Mouse (Mus musculus): ENCODE data around the gene Gm44596. TPM values are rescaled to one million over a fixed set of nuclear protein-coding genes. Genes with fewer than 3 reads are reported as not detected.

The Gm44596 gene
- total and polyA plus RNA-seq, 2 experiments, result not detected

DNA sequence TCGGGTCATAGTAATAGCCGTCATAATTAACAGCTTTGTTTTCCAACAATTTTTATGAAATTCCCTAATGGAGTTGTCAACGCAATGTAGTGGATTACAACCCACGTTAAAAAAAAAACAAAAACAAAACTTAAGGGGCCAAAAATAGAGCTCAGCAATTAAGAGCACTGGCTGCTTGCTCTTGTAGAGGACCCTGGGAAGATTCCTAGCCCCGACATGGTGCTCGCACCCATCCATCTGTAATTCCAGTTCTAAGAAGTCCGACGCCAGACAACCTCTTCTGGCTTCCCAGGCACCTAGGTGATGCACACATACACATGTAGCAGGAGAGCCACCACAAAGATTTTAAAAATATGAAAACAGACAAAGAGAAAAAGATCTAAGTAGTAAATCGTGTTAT is 49.7 kb downstream of the Gm44596 start:
- Histone ChIP-seq H3K4me1 (ENCODE audit: control insufficient read depth, insufficient read depth, low read length) (0 out of 2 replicates have a peak, but pooled peaks cover 1% of the 10 kb centered on the region), H3K4me3 (ENCODE audit: insufficient read depth, low read depth, low read length) (no peak overlapping the region), H3K79me2 (ENCODE audit: control insufficient read depth, insufficient read depth, low read length) (no peaks in the 10 kb centered on the region), H3K27me3 (ENCODE audit: control insufficient read depth, insufficient read depth, low read length) (no peaks in the 10 kb centered on the region), H3K9ac (ENCODE audit: low read depth, low read length) (no peak overlapping the region), H3K36me3 (ENCODE audit: control insufficient read depth, insufficient read depth, low read length) (peaks cover 1% of the 10 kb centered on the region; the same call in 1 of the 2 replicates), H3K27ac (replicated peaks; ENCODE audit: insufficient read depth, low read depth, low read length) (0 out of 2 replicates have a peak overlapping the region, but pooled peaks have one; percentile 5)
- WGBS, result 27% methylated on average over 9 of the region's 9 CpGs
- TF ChIP-seq POLR2A (IDR thresholded peaks at IDR 0.05; ENCODE audit: extremely low read depth, insufficient read depth, low read length), result no peak
- no peak for TF ChIP-seq CTCF (IDR thresholded peaks at IDR 0.05; ENCODE audit: low read depth, low read length)
- no peak for DNase-seq (ENCODE audit: extremely low read depth, low read depth, low spot score)

DNA sequence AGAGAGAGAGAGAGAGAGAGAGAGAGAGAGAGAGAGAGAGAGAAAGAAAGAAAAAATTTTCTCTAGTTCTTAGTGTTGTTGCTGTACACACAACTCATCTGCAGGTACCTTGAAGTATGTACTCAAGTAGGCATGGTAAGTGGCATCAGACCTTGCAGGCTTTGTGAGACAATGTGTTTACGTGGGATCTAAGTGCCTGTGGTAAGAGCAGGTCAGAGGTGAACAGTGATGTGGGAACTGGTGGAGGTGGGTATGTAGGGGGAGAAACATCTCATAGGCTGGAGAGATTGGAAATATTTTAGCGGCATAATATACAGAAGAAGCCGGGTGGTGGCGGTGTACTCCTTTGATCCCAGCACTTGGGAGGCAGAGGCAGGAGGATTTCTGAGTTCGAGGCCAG is 52.3 kb downstream of the Gm44596 start:
- Histone ChIP-seq H3K27me3 (ENCODE audit: control insufficient read depth, insufficient read depth, low read length) (no peaks in the 10 kb centered on the region), H3K79me2 (ENCODE audit: control insufficient read depth, insufficient read depth, low read length) (no peaks in the 10 kb centered on the region), H3K4me1 (ENCODE audit: control insufficient read depth, insufficient read depth, low read length) (0 out of 2 replicates have a peak, but pooled peaks cover 1% of the 10 kb centered on the region), H3K27ac (replicated peaks; ENCODE audit: insufficient read depth, low read depth, low read length) (no peak overlapping the region), H3K9ac (ENCODE audit: low read depth, low read length) (no peak overlapping the region), H3K36me3 (ENCODE audit: control insufficient read depth, insufficient read depth, low read length) (peaks cover 21% of the 10 kb centered on the region), H3K4me3 (ENCODE audit: insufficient read depth, low read depth, low read length) (no peak overlapping the region)
- WGBS, result 93% methylated on average over 5 of the region's 5 CpGs
- DNase-seq (ENCODE audit: extremely low read depth, low read depth, low spot score), result no peak
- TF ChIP-seq CTCF (IDR thresholded peaks at IDR 0.05; ENCODE audit: low read depth, low read length) (no peak), POLR2A (IDR thresholded peaks at IDR 0.05; ENCODE audit: extremely low read depth, insufficient read depth, low read length) (no peak)

GRCm38 (mm10) chr6:128429300-128429699 is 54.0 kb downstream of the Gm44596 start:
- H3K36me3 ChIP-seq (ENCODE audit: control insufficient read depth, insufficient read depth, low read length), result peaks cover 38% of the 10 kb centered on the region
- TF ChIP-seq CTCF (IDR thresholded peaks at IDR 0.05; ENCODE audit: low read depth, low read length) (no peak), POLR2A (IDR thresholded peaks at IDR 0.05; ENCODE audit: extremely low read depth, insufficient read depth, low read length) (no peak)
- 93% methylated on average over 2 of the region's 2 CpGs for WGBS

DNA sequence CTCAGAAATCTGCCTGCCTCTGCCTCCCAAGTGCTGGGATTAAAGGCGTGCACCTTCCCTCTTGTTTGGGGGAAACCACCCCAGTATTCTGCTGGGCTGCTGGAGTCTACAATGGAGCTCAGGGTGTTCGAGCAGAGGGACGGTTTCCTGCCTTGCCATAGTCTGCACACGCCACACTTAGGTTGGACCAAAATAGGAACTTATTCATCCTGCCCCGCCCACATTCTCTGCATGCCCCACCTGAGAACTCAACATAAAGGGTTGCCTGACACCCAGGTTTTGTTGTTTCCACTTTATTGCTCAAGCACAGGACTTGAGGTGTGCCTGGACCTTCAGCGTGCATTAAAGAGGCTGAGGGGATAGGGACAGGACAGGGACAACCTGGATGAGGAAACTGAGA is 54.5 kb downstream of the Gm44596 start:
- no peak overlapping the region for H3K4me3 ChIP-seq (ENCODE audit: insufficient read depth, low read depth, low read length)
- WGBS, result 90% methylated on average over 6 of the region's 6 CpGs
- no peak overlapping the region for H3K9ac ChIP-seq (ENCODE audit: low read depth, low read length)
- no peaks in the 10 kb centered on the region for H3K4me1 ChIP-seq (ENCODE audit: control insufficient read depth, insufficient read depth, low read length)
- TF ChIP-seq POLR2A (IDR thresholded peaks at IDR 0.05; ENCODE audit: extremely low read depth, insufficient read depth, low read length) (no peak), CTCF (IDR thresholded peaks at IDR 0.05; ENCODE audit: low read depth, low read length) (no peak)
- peaks cover 42% of the 10 kb centered on the region for H3K36me3 ChIP-seq (ENCODE audit: control insufficient read depth, insufficient read depth, low read length)
- DNase-seq (ENCODE audit: extremely low read depth, low read depth, low spot score), result no peak
- H3K79me2 ChIP-seq (ENCODE audit: control insufficient read depth, insufficient read depth, low read length), result no peaks in the 10 kb centered on the region
- no peak overlapping the region for H3K27ac ChIP-seq (replicated peaks; ENCODE audit: insufficient read depth, low read depth, low read length)
- H3K27me3 ChIP-seq (ENCODE audit: control insufficient read depth, insufficient read depth, low read length), result no peaks in the 10 kb centered on the region

More at GRCm38 (mm10) chr6:128429300-128429699, 54.0 kb downstream of the Gm44596 start:
- H3K79me2 ChIP-seq (ENCODE audit: control insufficient read depth, insufficient read depth, low read length), result no peaks in the 10 kb centered on the region
- no peak overlapping the region for H3K9ac ChIP-seq (ENCODE audit: low read depth, low read length)
- H3K4me1 ChIP-seq (ENCODE audit: control insufficient read depth, insufficient read depth, low read length), result no peaks in the 10 kb centered on the region
- no peak overlapping the region for H3K4me3 ChIP-seq (ENCODE audit: insufficient read depth, low read depth, low read length)
- no peaks in the 10 kb centered on the region for H3K27me3 ChIP-seq (ENCODE audit: control insufficient read depth, insufficient read depth, low read length)
- no peak for DNase-seq (ENCODE audit: extremely low read depth, low read depth, low spot score)
- no peak overlapping the region for H3K27ac ChIP-seq (replicated peaks; ENCODE audit: insufficient read depth, low read depth, low read length)

DNA sequence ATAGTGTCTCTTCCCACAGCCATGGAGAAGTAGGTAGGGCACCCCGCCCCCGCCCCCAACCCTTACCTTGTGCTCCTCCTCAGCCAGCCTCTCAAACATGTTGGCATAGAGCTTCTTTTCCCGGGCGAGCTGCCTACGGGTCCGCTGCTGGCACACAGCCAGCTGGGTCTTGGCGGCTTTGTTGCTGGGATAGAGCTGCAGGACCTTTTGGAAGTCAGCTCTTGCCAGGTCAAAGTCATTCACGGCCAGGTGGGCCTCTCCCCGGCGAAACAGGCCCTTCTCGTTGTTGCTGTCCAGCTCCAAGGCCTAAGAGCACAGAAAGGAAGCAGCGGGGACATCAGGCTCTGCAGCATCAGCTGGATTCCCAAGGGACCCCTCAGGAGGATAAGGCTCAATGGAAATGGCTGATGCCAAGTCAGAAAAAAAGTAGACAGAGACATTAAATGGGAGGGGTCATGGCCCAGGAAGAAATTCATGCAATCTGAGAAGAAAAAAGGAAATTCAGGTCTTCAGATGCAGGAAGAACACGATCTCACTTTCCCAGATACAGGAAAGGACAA is 57.1 kb downstream of the Gm44596 start:
- H3K27me3 ChIP-seq (ENCODE audit: control insufficient read depth, insufficient read depth, low read length), result no peaks in the 10 kb centered on the region
- no peak overlapping the region for H3K4me3 ChIP-seq (ENCODE audit: insufficient read depth, low read depth, low read length)
- no peak overlapping the region for H3K27ac ChIP-seq (replicated peaks; ENCODE audit: insufficient read depth, low read depth, low read length)
- no peak for TF ChIP-seq CTCF (IDR thresholded peaks at IDR 0.05; ENCODE audit: low read depth, low read length)
- H3K9ac ChIP-seq (ENCODE audit: low read depth, low read length), result no peak overlapping the region
- H3K36me3 ChIP-seq (ENCODE audit: control insufficient read depth, insufficient read depth, low read length), result peaks cover 47% of the 10 kb centered on the region
- H3K79me2 ChIP-seq (ENCODE audit: control insufficient read depth, insufficient read depth, low read length), result no peaks in the 10 kb centered on the region
- WGBS, result 49% methylated on average over 13 of the region's 13 CpGs
- DNase-seq (ENCODE audit: extremely low read depth, low read depth, low spot score), result no peak
- peaks cover 16% of the 10 kb centered on the region for H3K4me1 ChIP-seq (ENCODE audit: control insufficient read depth, insufficient read depth, low read length)

- no peak for DNase-seq (ENCODE audit: extremely low read depth, low read depth, low spot score)
- TF ChIP-seq POLR2A (IDR thresholded peaks at IDR 0.05; ENCODE audit: extremely low read depth, insufficient read depth, low read length), result no peak
- Histone ChIP-seq H3K4me1 (ENCODE audit: control insufficient read depth, insufficient read depth, low read length) (peaks cover 16% of the 10 kb centered on the region), H3K9ac (ENCODE audit: low read depth, low read length) (no peak overlapping the region), H3K79me2 (ENCODE audit: control insufficient read depth, insufficient read depth, low read length) (no peaks in the 10 kb centered on the region; the same call in 1 of the 2 replicates), H3K4me3 (ENCODE audit: insufficient read depth, low read depth, low read length) (no peak overlapping the region), H3K36me3 (ENCODE audit: control insufficient read depth, insufficient read depth, low read length) (peaks cover 47% of the 10 kb centered on the region), H3K27ac (replicated peaks; ENCODE audit: insufficient read depth, low read depth, low read length) (no peak overlapping the region), H3K27me3 (ENCODE audit: control insufficient read depth, insufficient read depth, low read length) (no peaks in the 10 kb centered on the region)
- 92% methylated on average over 13 of the region's 13 CpGs for WGBS
These were observed 58.3 kb downstream of the Gm44596 start for GRCm38 (mm10) chr6:128433566-128433965.
